Mouse (Mus musculus): ENCODE data around the gene Tfap2a. TPM values are rescaled to one million over a fixed set of nuclear protein-coding genes. Genes with fewer than 3 reads are reported as not detected.

Gene Tfap2a
- polyA plus RNA-seq, 1 experiment from 2014 or later, result 9.5 TPM

GRCm38 (mm10) chr13:40741436-40741835 lies 3.3 kb upstream of the Tfap2a start:
- H3K27ac ChIP-seq, result no peak overlapping the region
- H3K9ac ChIP-seq, result no peak overlapping the region
- 3% methylated on average over 7 of the region's 7 CpGs for WGBS
- H3K27me3 ChIP-seq, result peaks cover 99% of the 10 kb centered on the region
- H3K9me3 ChIP-seq, result 0 out of 2 replicates have a peak, but pooled peaks cover 5% of the 10 kb centered on the region
- H3K4me2 ChIP-seq (replicated peaks), result no peak overlapping the region
- no peak overlapping the region for H3K4me3 ChIP-seq
- H3K36me3 ChIP-seq, result no peaks in the 10 kb centered on the region
- ATAC-seq (ENCODE audit: low FRiP score, low read depth), result no peak
- H3K4me1 ChIP-seq, result peaks cover 21% of the 10 kb centered on the region

DNA sequence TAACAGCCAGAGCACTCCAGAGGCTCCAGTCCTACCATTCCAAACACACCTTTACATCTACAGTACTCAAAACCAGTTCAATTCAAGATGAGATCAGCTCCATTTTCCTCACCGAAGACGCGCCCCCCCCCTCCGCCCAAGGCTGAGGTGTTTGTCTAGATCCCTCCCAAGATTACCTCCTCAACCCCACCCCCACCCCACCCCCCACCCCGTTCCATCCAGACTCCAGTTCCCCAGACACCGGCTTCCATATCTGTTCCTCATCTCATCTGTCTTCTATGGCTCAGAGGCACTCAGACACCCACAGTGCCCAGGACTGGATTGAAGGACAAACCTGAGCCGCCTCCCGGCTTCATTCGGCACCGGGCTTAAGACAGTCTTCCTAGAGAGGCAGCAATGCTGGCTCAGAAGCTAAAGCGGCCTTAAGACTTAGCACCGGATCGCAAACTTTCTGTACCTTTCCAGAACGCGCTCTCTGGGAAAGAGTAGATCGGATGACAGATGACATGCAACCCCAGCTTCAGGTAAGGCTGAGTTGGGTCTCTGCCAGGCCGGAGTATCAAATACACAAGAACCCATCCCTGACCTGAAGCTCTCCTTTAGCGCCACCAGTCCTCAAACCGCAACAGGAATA lies 2.7 kb upstream of the Tfap2a start:
- no peak overlapping the region for H3K4me3 ChIP-seq
- no peaks in the 10 kb centered on the region for H3K36me3 ChIP-seq
- ATAC-seq (ENCODE audit: low FRiP score, low read depth), result no peak
- WGBS, result 3% methylated on average over 18 of the region's 19 CpGs
- H3K4me1 ChIP-seq, result peaks cover 21% of the 10 kb centered on the region
- H3K27me3 ChIP-seq, result peaks cover 99% of the 10 kb centered on the region
- H3K9ac ChIP-seq, result no peak overlapping the region
- no peak overlapping the region for H3K4me2 ChIP-seq (replicated peaks)
- H3K9me3 ChIP-seq, result 0 out of 2 replicates have a peak, but pooled peaks cover 3% of the 10 kb centered on the region
- no peak overlapping the region for H3K27ac ChIP-seq

GRCm38 (mm10) chr13:40739901-40740300 lies 1.7 kb upstream of the Tfap2a start:
- H3K9ac ChIP-seq, result no peak overlapping the region
- H3K27ac ChIP-seq, result no peak overlapping the region
- peaks cover 23% of the 10 kb centered on the region for H3K4me1 ChIP-seq
- no peaks in the 10 kb centered on the region for H3K36me3 ChIP-seq
- H3K27me3 ChIP-seq, result peaks cover 99% of the 10 kb centered on the region
- peak overlapping the region; percentile 16 for H3K4me3 ChIP-seq
- no peaks in the 10 kb centered on the region for H3K9me3 ChIP-seq
- no peak for ATAC-seq (ENCODE audit: low FRiP score, low read depth)
- no peak overlapping the region for H3K4me2 ChIP-seq (replicated peaks)
- WGBS, result under 1% methylated on average over 10 of the region's 10 CpGs

GRCm38 (mm10) chr13:40739121-40739650 lies 1.0 kb upstream of the Tfap2a start:
- no peak overlapping the region for H3K9ac ChIP-seq
- no peaks in the 10 kb centered on the region for H3K9me3 ChIP-seq
- under 1% methylated on average over 17 of the region's 17 CpGs for WGBS
- ATAC-seq (ENCODE audit: low FRiP score, low read depth), result no peak
- peaks cover 99% of the 10 kb centered on the region for H3K27me3 ChIP-seq
- no peaks in the 10 kb centered on the region for H3K36me3 ChIP-seq
- peaks cover 22% of the 10 kb centered on the region for H3K4me1 ChIP-seq
- peak overlapping the region; percentile 39 for H3K4me2 ChIP-seq (replicated peaks)
- H3K27ac ChIP-seq, result no peak overlapping the region
- H3K4me3 ChIP-seq, result peak overlapping the region; percentile 28; the same call in 1 of the 2 replicates

- 0% methylated on average over 22 of the region's 22 CpGs for WGBS
- Histone ChIP-seq H3K9ac (0 out of 2 replicates have a peak overlapping the region, but pooled peaks have one; percentile 43), H3K27ac (peak overlapping the region; percentile 61), H3K4me3 (peak overlapping the region; percentile 28), H3K4me1 (peaks cover 30% of the 10 kb centered on the region), H3K9me3 (no peaks in the 10 kb centered on the region), H3K4me2 (replicated peaks) (peak overlapping the region; percentile 39), H3K27me3 (peaks cover 98% of the 10 kb centered on the region), H3K36me3 (no peaks in the 10 kb centered on the region)
- ATAC-seq (ENCODE audit: low FRiP score, low read depth), result no peak
Observed at GRCm38 (mm10) chr13:40737761-40738160, 415 bp downstream of the Tfap2a start.

DNA sequence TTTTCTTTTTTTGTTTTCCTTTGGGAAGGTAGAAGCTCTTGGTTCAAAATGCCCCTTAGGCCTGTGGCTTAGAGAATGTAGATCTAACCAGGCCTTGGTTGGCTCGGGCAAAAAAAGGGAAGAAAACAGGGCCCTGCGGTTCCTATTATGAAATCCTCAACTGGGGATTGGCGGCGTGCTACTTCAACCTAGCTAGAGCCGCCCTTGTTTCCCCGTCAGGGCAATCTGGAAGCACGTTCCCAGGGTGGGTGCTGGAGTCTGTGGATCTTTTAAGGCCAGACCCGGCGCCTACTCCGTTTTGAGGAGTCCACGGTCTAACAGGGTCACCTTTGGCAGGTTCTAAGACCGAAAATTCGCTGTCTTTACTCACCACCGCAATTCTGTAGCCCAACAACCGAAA lies 1.1 kb downstream of the Tfap2a start:
- Histone ChIP-seq H3K9me3 (no peaks in the 10 kb centered on the region), H3K36me3 (no peaks in the 10 kb centered on the region), H3K4me3 (peak overlapping the region; percentile 28), H3K27me3 (peaks cover 98% of the 10 kb centered on the region), H3K27ac (no peak overlapping the region), H3K4me2 (replicated peaks) (peak overlapping the region; percentile 39), H3K4me1 (peaks cover 32% of the 10 kb centered on the region), H3K9ac (peak overlapping the region; percentile 43)
- no peak for ATAC-seq (ENCODE audit: low FRiP score, low read depth)
- 13% methylated on average over 15 of the region's 15 CpGs for WGBS

- Histone ChIP-seq H3K9ac (peak overlapping the region; percentile 46; the same call in 1 of the 2 replicates), H3K4me1 (peaks cover 35% of the 10 kb centered on the region), H3K4me2 (replicated peaks) (peak overlapping the region; percentile 47), H3K36me3 (no peaks in the 10 kb centered on the region), H3K27me3 (peaks cover 96% of the 10 kb centered on the region), H3K4me3 (peak overlapping the region; percentile 25), H3K9me3 (no peaks in the 10 kb centered on the region), H3K27ac (no peak overlapping the region)
- WGBS, result 10% methylated on average over 19 of the region's 19 CpGs
- ATAC-seq (ENCODE audit: low FRiP score, low read depth), result no peak
Observed at GRCm38 (mm10) chr13:40736107-40736780, 1.9 kb downstream of the Tfap2a start.

- H3K4me3 ChIP-seq, result peak overlapping the region; percentile 25
- H3K4me2 ChIP-seq (replicated peaks), result peak overlapping the region; percentile 47
- H3K9me3 ChIP-seq, result no peaks in the 10 kb centered on the region
- no peak for ATAC-seq (ENCODE audit: low FRiP score, low read depth)
- WGBS, result 4% methylated on average over 17 of the region's 17 CpGs
- H3K9ac ChIP-seq, result peak overlapping the region; percentile 46
- no peak overlapping the region for H3K27ac ChIP-seq
- no peaks in the 10 kb centered on the region for H3K36me3 ChIP-seq
- peaks cover 89% of the 10 kb centered on the region for H3K27me3 ChIP-seq
- peaks cover 37% of the 10 kb centered on the region for H3K4me1 ChIP-seq
Observed at GRCm38 (mm10) chr13:40735416-40736106, 2.6 kb downstream of the Tfap2a start.

GRCm38 (mm10) chr13:40734316-40734965 lies 3.7 kb downstream of the Tfap2a start:
- under 1% methylated on average over 33 of the region's 33 CpGs for WGBS
- Histone ChIP-seq H3K9me3 (no peaks in the 10 kb centered on the region), H3K4me2 (replicated peaks) (peak overlapping the region; percentile 71), H3K27ac (no peak overlapping the region; the same call in 1 of the 2 replicates), H3K27me3 (peaks cover 81% of the 10 kb centered on the region), H3K36me3 (no peaks in the 10 kb centered on the region), H3K9ac (peak overlapping the region; percentile 84), H3K4me1 (peaks cover 37% of the 10 kb centered on the region), H3K4me3 (peak overlapping the region; percentile 59)
- no peak for ATAC-seq (ENCODE audit: low FRiP score, low read depth)

- Histone ChIP-seq H3K9me3 (no peaks in the 10 kb centered on the region), H3K9ac (peak overlapping the region; percentile 84), H3K4me1 (peaks cover 35% of the 10 kb centered on the region), H3K4me2 (replicated peaks) (peak overlapping the region; percentile 71), H3K27me3 (peaks cover 80% of the 10 kb centered on the region), H3K36me3 (no peaks in the 10 kb centered on the region), H3K27ac (0 out of 2 replicates have a peak overlapping the region, but pooled peaks have one; percentile 15), H3K4me3 (peak overlapping the region; percentile 59)
- ATAC-seq (ENCODE audit: low FRiP score, low read depth), result peak; percentile 33; the same call in 1 of the 2 replicates
- under 1% methylated on average over 35 of the region's 38 CpGs for WGBS
Observed at GRCm38 (mm10) chr13:40733542-40734151, 4.5 kb downstream of the Tfap2a start.

Measured in limb, embryonic 13.5 days (tissue).